Mouse (Mus musculus) liver, embryonic 16.5 days (tissue): ENCODE measurements around the gene Tet1. TPM values are rescaled to one million over a fixed set of nuclear protein-coding genes. Genes with fewer than 3 reads are reported as not detected.

ENCODE experiments used
- ATAC-seq: fragments of 200-750 bp; cut with Nextera tagmentation; 2 replicates; pipeline ENCODE4 v1.8.0; 2017; ENCODE audit warnings: low read depth, mild to moderate bottlenecking, moderate number of reproducible peaks, moderate library complexity
- H3K27ac ChIP-seq: fragments of 300-500 bp; sonication (generic); 2 replicates; pipeline ENCODE4 v1.5.1; 2014; ENCODE audit warnings: mild to moderate bottlenecking, low read length
- H3K27me3 ChIP-seq: fragments of 300-500 bp; sonication (generic); 2 replicates; pipeline ENCODE4 v1.6.1; 2014; ENCODE audit warnings: low read depth, low read length, mixed read lengths; ENCODE audit not compliant: control insufficient read depth, insufficient read depth
- H3K36me3 ChIP-seq: fragments of 300-500 bp; sonication (generic); 2 replicates; pipeline ENCODE4 v1.6.1; 2014; ENCODE audit warnings: mild to moderate bottlenecking; ENCODE audit not compliant: control insufficient read depth, insufficient read depth
- H3K4me1 ChIP-seq: fragments of 300-500 bp; sonication (generic); 2 replicates; pipeline ENCODE4 v1.6.1; 2014; ENCODE audit warnings: low read depth, low read length, mixed read lengths; ENCODE audit not compliant: control insufficient read depth
- H3K4me2 ChIP-seq: fragments of 300-500 bp; sonication (generic); 2 replicates; pipeline ENCODE4 v1.6.1; 2014; ENCODE audit warnings: low read depth, low read length, mixed read lengths
- H3K4me3 ChIP-seq: fragments of 300-500 bp; sonication (generic); 2 replicates; pipeline ENCODE4 v1.5.1; 2014; ENCODE audit warnings: low read depth, mild to moderate bottlenecking, low read length
- H3K9ac ChIP-seq: fragments of 300-500 bp; sonication (generic); 2 replicates; pipeline ENCODE4 v1.6.1; 2014; ENCODE audit warnings: low read depth, low read length
- H3K9me3 ChIP-seq: fragments of 300-500 bp; sonication (generic); replicated peaks from 2 replicates; pipeline ENCODE4 v1.6.1; 2016; ENCODE audit warnings: low read length; ENCODE audit not compliant: control insufficient read depth
- WGBS: fragments of 180-500 bp; shearing (Covaris S2); extraction: QIAGEN DNeasy Blood & Tissue Kit; methylation state at CpG from one replicate; pipeline ENCODE4 v1.1.7; 2014; ENCODE audit not compliant: insufficient replicate concordance; 5-methylcytosine and 5-hydroxymethylcytosine counted together
- polyA plus RNA-seq: library from polyadenylated mRNA; unstranded; fragments of >200 nt; fragmentation: Nextera tagmentation; extraction: Ambion mirVana; gene quantifications from 2 replicates; pipeline ENCODE4 v1.2.1, GENCODE M21; 2015

Gene Tet1
- polyA plus RNA-seq, 1 experiment from 2014 or later: 2.4 TPM

DNA sequence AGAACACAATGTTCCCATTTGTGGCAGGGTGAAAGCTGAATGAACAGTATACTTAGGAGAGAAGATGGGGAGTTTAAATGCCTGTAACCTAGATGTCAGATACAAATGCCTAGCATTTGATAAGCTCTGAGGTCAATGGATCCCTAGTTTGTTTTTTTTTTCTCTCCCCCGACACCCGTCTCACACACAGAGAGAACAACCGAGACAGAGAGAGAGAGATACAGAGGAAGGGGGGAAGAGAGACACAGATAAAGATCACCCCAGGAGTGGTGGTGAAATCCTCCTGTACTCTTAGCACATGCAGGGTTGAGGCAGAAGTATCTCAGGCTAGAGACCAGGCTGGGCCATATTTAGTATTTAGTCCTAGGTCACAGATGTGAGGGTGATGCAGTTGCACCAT is 10.2 kb upstream of the Tet1 start:
- no peaks in the 10 kb centered on the region for H3K36me3 ChIP-seq
- no peaks in the 10 kb centered on the region for H3K27me3 ChIP-seq
- H3K4me2 ChIP-seq: no peak overlapping the region
- peaks cover 13% of the 10 kb centered on the region for H3K4me1 ChIP-seq
- ATAC-seq: no peak
- H3K9ac ChIP-seq: no peak overlapping the region
- no peak overlapping the region for H3K4me3 ChIP-seq
- H3K27ac ChIP-seq: no peak overlapping the region
- WGBS: 38% methylated on average over 3 of the region's 3 CpGs
- H3K9me3 ChIP-seq: no peaks in the 10 kb centered on the region

DNA sequence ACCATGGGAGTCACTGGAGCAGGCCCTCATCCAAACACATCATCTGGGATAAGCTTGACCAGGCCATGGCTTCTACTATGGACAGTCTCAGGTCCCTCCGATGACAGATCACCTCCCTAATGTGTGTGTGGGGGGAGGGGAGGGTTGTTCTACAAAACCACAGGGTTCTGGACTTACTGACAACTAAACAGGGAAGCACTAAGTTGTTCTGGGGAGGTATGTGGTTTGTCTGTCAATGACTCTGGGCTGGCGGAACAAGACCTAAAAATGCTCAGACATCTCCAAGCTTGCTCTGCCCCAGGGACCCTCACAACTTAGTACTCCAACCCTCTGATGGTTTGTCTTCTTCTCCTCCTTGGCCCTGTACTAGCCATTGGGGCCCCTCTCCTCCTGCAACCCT is 2.3 kb upstream of the Tet1 start:
- Histone ChIP-seq H3K4me2 (no peak overlapping the region), H3K4me1 (no peaks in the 10 kb centered on the region), H3K36me3 (no peaks in the 10 kb centered on the region), H3K27me3 (no peaks in the 10 kb centered on the region), H3K9ac (no peak overlapping the region), H3K4me3 (no peak overlapping the region), H3K9me3 (no peaks in the 10 kb centered on the region), H3K27ac (no peak overlapping the region)
- ATAC-seq: no peak
- WGBS: 43% methylated on average over 2 of the region's 2 CpGs

DNA sequence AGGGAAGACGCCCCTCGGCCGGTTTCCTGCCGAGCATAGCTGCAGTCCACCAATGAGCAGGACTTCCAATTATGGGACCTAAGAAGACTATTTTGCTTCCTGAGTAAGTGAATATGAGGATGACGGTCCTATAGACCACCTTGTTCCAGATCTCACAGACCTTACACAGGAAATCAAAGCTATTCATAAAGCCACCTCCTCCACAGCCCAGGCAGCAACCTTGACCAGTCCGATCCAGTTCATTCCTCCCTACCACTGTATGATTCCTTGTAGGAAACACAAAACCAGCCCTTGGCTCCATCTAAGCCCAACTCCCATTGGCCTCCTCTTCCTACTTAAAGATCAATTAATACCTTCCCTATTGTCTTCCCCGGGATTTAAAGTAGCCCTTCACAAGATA is 2.5 kb downstream of the Tet1 start:
- Histone ChIP-seq H3K4me3 (no peak overlapping the region), H3K9ac (no peak overlapping the region), H3K9me3 (no peaks in the 10 kb centered on the region), H3K27ac (no peak overlapping the region), H3K36me3 (no peaks in the 10 kb centered on the region), H3K4me2 (no peak overlapping the region), H3K4me1 (no peaks in the 10 kb centered on the region), H3K27me3 (no peaks in the 10 kb centered on the region)
- ATAC-seq: no peak
- WGBS: 68% methylated on average over 7 of the region's 7 CpGs

DNA sequence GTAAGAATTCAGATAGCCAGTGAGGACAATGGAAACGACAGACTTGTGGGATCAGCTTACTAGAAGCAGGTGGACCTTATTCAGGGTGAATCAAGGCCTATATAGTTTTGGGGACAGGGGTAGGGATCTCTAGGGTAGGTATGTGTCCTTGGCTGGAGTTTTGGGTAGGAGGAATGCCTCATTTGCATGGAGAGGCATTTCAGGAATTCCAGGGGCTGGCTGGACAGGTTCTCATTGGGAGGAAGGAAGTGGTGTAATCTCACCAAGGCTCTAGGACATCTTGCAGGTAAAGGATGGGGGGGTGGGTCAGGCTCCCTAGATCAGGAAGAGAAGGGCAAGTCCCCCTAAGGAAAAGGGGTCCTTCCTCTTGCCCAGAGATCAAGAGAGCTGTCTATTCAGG is 6.0 kb downstream of the Tet1 start:
- no peak for ATAC-seq
- WGBS: 32% methylated on average over 1 of the region's 1 CpGs

DNA sequence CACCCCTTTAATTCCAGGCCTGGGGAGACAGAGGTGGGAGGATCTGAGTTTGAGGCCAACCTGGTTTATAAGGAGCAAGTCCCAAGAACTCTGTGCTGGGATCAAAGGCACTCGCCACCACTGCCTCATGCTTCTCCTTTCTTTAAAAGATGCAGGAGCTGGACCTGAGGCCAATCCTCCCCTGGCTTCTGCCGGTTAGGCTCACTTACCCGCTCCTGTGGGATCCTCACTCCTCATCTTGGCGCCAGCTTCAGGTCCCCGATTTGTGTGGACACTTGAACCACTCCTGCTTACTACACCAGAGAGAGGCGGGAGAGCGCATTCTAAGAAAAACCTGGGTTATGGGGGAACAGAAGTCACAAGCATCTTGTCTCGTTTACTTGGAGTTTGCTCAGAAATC is 7.0 kb downstream of the Tet1 start:
- Histone ChIP-seq H3K9me3 (no peaks in the 10 kb centered on the region), H3K36me3 (no peaks in the 10 kb centered on the region), H3K4me2 (no peak overlapping the region), H3K27ac (no peak overlapping the region), H3K9ac (no peak overlapping the region), H3K27me3 (no peaks in the 10 kb centered on the region), H3K4me1 (no peaks in the 10 kb centered on the region), H3K4me3 (no peak overlapping the region)
- 45% methylated on average over 8 of the region's 8 CpGs for WGBS
- no peak for ATAC-seq

More for the DNA sequence above, 6.0 kb downstream of the Tet1 start:
- Histone ChIP-seq H3K4me3 (no peak overlapping the region), H3K4me2 (no peak overlapping the region), H3K36me3 (no peaks in the 10 kb centered on the region), H3K9me3 (no peaks in the 10 kb centered on the region), H3K4me1 (no peaks in the 10 kb centered on the region), H3K27me3 (no peaks in the 10 kb centered on the region), H3K27ac (no peak overlapping the region; the same call in 1 of the 2 replicates), H3K9ac (no peak overlapping the region)

DNA sequence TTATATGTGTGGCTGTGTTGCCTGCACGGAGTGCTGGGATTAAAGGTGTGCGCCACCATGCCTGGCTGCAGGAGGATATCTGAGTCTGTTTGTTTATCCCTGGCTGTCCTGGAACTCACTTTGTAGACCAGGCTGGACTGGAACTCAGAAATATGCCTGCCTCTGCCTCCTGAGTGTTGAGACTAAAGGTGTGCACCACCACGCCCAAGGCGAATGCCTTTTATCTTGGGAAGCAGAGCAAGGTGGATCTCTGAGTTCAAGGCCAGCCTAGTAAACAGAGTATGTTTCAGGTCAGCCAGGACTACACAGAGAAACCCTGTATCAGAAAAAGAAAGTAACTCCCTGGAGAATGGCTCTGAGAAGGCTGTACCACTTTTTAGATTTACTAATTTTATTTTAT is 8.7 kb downstream of the Tet1 start:
- 80% methylated on average over 4 of the region's 4 CpGs for WGBS
- Histone ChIP-seq H3K9me3 (no peaks in the 10 kb centered on the region), H3K27ac (no peak overlapping the region), H3K27me3 (no peaks in the 10 kb centered on the region), H3K36me3 (no peaks in the 10 kb centered on the region), H3K4me2 (no peak overlapping the region), H3K4me1 (no peaks in the 10 kb centered on the region), H3K9ac (no peak overlapping the region), H3K4me3 (no peak overlapping the region)
- no peak for ATAC-seq

DNA sequence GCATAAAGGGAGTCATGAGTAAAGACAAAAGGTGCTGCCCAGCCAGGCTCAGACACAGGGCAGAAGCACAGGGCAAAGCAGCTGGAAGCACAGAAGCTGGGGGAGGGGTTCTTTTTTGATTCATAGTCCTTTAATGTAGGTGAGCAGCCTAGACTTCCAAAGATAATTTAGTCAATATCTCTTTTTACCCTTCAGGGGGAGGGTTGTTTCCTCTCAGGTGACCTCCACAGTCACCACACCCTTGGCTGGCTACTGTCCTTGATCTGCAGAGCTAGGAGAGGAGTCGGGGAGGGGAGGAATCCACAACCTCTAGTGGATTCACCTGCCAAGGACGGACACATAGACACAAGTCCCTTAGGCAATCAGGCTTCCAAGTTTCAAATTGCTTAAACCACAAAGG is 10.7 kb downstream of the Tet1 start:
- WGBS: 57% methylated on average over 2 of the region's 2 CpGs

DNA sequence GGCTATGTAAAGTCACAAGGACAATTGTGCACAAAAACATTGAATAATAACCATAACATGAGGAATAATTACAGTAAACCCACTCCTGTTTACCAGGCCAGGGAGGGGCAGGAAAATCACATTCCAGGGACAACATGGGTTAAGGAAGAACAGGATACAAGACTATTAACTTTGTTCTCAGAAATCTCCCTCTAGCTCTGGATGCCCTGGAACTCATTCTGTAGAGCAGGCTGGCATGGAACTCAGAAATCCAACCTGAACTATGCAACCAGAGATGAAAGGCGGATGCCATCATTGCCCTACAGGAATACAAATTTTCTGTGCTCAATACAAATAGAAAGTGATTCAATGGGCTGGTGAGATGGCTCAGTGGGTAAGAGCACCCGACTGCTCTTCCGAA is 11.4 kb downstream of the Tet1 start:
- Histone ChIP-seq H3K27ac (no peak overlapping the region), H3K4me1 (no peaks in the 10 kb centered on the region), H3K9ac (no peak overlapping the region), H3K4me3 (no peak overlapping the region), H3K9me3 (no peaks in the 10 kb centered on the region), H3K4me2 (no peak overlapping the region), H3K36me3 (no peaks in the 10 kb centered on the region), H3K27me3 (no peaks in the 10 kb centered on the region)
- 84% methylated on average over 3 of the region's 3 CpGs for WGBS
- ATAC-seq: no peak

More for the DNA sequence above, 10.7 kb downstream of the Tet1 start:
- no peaks in the 10 kb centered on the region for H3K4me1 ChIP-seq
- no peak for ATAC-seq
- H3K27me3 ChIP-seq: no peaks in the 10 kb centered on the region
- H3K36me3 ChIP-seq: no peaks in the 10 kb centered on the region
- H3K9me3 ChIP-seq: no peaks in the 10 kb centered on the region
- no peak overlapping the region for H3K4me2 ChIP-seq
- no peak overlapping the region for H3K9ac ChIP-seq
- H3K4me3 ChIP-seq: no peak overlapping the region
- H3K27ac ChIP-seq: no peak overlapping the region

DNA sequence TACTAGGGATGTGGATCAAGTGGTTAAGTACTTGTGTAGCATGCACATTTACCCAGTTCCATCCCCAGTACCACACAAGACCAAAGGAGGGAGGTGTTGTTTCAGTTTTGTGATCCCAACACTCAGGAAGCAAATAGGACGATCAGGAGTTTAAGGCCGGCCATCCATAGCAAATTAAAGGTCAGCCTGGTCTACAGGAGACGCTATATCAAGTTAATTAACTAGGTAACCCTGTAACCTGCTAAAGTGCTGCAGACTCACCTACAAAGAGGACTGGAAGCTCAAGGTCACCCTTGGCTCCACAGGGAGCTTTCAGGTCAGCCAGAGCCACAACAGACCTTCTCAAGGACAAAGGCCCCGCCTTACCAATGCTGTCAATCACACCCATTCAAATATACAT is 12.0 kb downstream of the Tet1 start:
- no peak for ATAC-seq
- 71% methylated on average over 4 of the region's 4 CpGs for WGBS
- no peaks in the 10 kb centered on the region for H3K9me3 ChIP-seq
- no peak overlapping the region for H3K27ac ChIP-seq
- no peaks in the 10 kb centered on the region for H3K36me3 ChIP-seq
- no peak overlapping the region for H3K4me2 ChIP-seq
- no peaks in the 10 kb centered on the region for H3K4me1 ChIP-seq
- no peak overlapping the region for H3K4me3 ChIP-seq
- no peak overlapping the region for H3K9ac ChIP-seq
- H3K27me3 ChIP-seq: no peaks in the 10 kb centered on the region

DNA sequence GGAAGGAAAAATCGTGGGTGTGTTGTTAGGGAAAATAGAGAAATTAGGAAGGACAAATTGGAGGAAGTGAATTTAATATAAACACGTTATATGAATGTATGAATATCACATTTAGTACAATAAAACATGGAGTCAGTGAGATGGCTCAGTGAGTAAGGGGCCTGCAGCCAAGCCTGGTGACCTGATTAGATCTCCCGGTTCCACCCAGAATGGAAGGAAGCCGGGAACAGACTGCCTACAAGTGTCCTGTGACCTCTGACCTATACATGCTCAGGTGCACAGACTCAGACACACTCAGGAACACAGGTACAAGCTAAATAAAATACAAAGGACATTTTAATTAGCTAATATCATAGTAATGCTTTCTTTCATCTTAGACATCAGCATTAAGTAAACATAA is 12.8 kb downstream of the Tet1 start:
- no peaks in the 10 kb centered on the region for H3K36me3 ChIP-seq
- no peak overlapping the region for H3K4me2 ChIP-seq
- H3K27ac ChIP-seq: no peak overlapping the region
- H3K27me3 ChIP-seq: no peaks in the 10 kb centered on the region
- no peaks in the 10 kb centered on the region for H3K4me1 ChIP-seq
- ATAC-seq: no peak
- H3K4me3 ChIP-seq: no peak overlapping the region
- H3K9ac ChIP-seq: no peak overlapping the region
- no peaks in the 10 kb centered on the region for H3K9me3 ChIP-seq
- 38% methylated on average over 4 of the region's 4 CpGs for WGBS
